Mouse (Mus musculus) bone marrow macrophage, adult 2 months (primary cell): Measurements from ENCODE around the gene Ldhc.

Experiments used
- CTCF ChIP-seq: IDR thresholded peaks from 2 replicates; pipeline ENCODE4 v1.5.1; 2012; ENCODE audit warnings: low read depth, mild to moderate bottlenecking, low read length, moderate library complexity
- POLR2A ChIP-seq: IDR thresholded peaks from 2 replicates; pipeline ENCODE4 v1.6.1; 2012; ENCODE audit warnings: mild to moderate bottlenecking, low read depth, low read length, borderline replicate concordance

- TF ChIP-seq CTCF (no peak), POLR2A (peak; percentile 92; the same call in 1 of the 2 replicates)
These were observed 15.6 kb upstream of the Ldhc start for GRCm38 (mm10) chr7:46845211-46845977.
